Mouse (Mus musculus) gastrocnemius, adult 2 months (tissue): Measurements from ENCODE around the gene Tmem41b. TPM values are rescaled to one million over a fixed set of nuclear protein-coding genes. Genes with fewer than 3 reads are reported as not detected.
"Not testable (repeated sequence)": the region's sequence is repeated elsewhere in the genome, so short reads cannot be mapped to it uniquely, and the experiment has no call there.

Source experiments
- DNase-seq: peaks from one replicate; pipeline ENCODE4 v3.0.0; 2022
- H3K27ac ChIP-seq: fragments of 200-600 bp; 2 replicates; pipeline ENCODE4 v1.8.1; 2022; ENCODE audit warnings: mild to moderate bottlenecking
- H3K4me3 ChIP-seq: fragments of 200-600 bp; 2 replicates; pipeline ENCODE4 v1.8.1; 2022; ENCODE audit warnings: mild to moderate bottlenecking, moderate library complexity
- CTCF ChIP-seq: fragments of 200-600 bp; IDR thresholded peaks from 2 replicates; pipeline ENCODE4 v1.8.1; 2022; ENCODE audit warnings: antibody characterized with exemption, mild to moderate bottlenecking, moderate library complexity
- intact Hi-C: fragments of 180-260 bp; cut with DNase I; formaldehyde crosslinking; loops from one replicate; pipeline ENCODE4 v1.15.1; 2025
- long read RNA-seq, 2 experiments: library from polyadenylated mRNA; stranded (forward); transcript quantifications; one replicate each; pipeline ENCODE4 v2.0.0; 2021
- total RNA-seq, 2 experiments: library from RNA; stranded (reverse); gene quantifications; 2 replicates each; pipeline ENCODE4 v1.2.3; 2021

The Tmem41b gene
- total RNA-seq: 10 to 100 TPM; 25.4 to 27.0 TPM
- long read RNA-seq, experiment 1, transcript Tmem41b-201 (7 exons, 3,840 nt): major isoform, 27 of 28 reads
- long read RNA-seq, experiment 1, partial matches to known transcripts: 0 of 28 reads
- long read RNA-seq, experiment 1, other reads (novel, unspliced or antisense): 1 of 28 reads
- long read RNA-seq, experiment 2, transcript Tmem41b-201 (7 exons, 3,840 nt): major isoform, 20 of 22 reads
- long read RNA-seq, experiment 2, partial matches to known transcripts: 1 of 22 reads
- long read RNA-seq, experiment 2, other reads (novel, unspliced or antisense): 1 of 22 reads

GRCm38 (mm10) chr7:109986775-109987174, at the start of gene Tmem41b:
Gene Tmem41b, minus strand, starts transcription at chr7:109986929.
- intact Hi-C loops: loop anchor here (1.0 to 5.0 kb wide), 3 partner anchors 26 to 75 kb away; partner anchors contain the start of genes Dennd5a and Zfp143
- peak within 1 kb of the TSS; percentile 81 for H3K4me3 ChIP-seq
- peak within 1 kb of the TSS; percentile 89 for H3K27ac ChIP-seq
- peak; percentile 54 for TF ChIP-seq CTCF
- DNase-seq: not testable (repeated sequence)

GRCm38 (mm10) chr7:110030342-110030741, 43.6 kb upstream of the Tmem41b start:
- intact Hi-C loops: no loop called here
- DNase-seq: no peak
- no peak for TF ChIP-seq CTCF

GRCm38 (mm10) chr7:110028826-110029225, 42.1 kb upstream of the Tmem41b start:
- Histone ChIP-seq H3K27ac (no peak overlapping the region), H3K4me3 (no peak overlapping the region)
- no peak for DNase-seq
- no peak for TF ChIP-seq CTCF
- intact Hi-C loops: no loop called here

More at GRCm38 (mm10) chr7:110030342-110030741, 43.6 kb upstream of the Tmem41b start:
- Histone ChIP-seq H3K4me3 (no peak overlapping the region), H3K27ac (no peak overlapping the region)

- no peak for DNase-seq
- H3K4me3 ChIP-seq: no peak overlapping the region
- intact Hi-C loops: no loop called here
- H3K27ac ChIP-seq: no peak overlapping the region
- no peak for TF ChIP-seq CTCF
These were observed 39.9 kb upstream of the Tmem41b start for GRCm38 (mm10) chr7:110026594-110026993.

GRCm38 (mm10) chr7:110023553-110023952, 36.8 kb upstream of the Tmem41b start:
- no peak for TF ChIP-seq CTCF
- Histone ChIP-seq H3K27ac (no peak overlapping the region), H3K4me3 (no peak overlapping the region)
- no peak for DNase-seq
- intact Hi-C loops: loop anchor here (5.0 kb wide), 1 partner anchor 36 kb away; the partner anchor contains the start of gene Tmem41b

GRCm38 (mm10) chr7:110018631-110019482, 32.1 kb upstream of the Tmem41b start:
- no peak for TF ChIP-seq CTCF
- peak overlapping the region; percentile 80 for H3K4me3 ChIP-seq
- peak; percentile 90 for DNase-seq
- intact Hi-C loops: loop anchor here (2.0 kb wide), 1 partner anchor 42 kb away; the partner anchor contains the start of gene Zfp143
- H3K27ac ChIP-seq: peak overlapping the region; percentile 92

- Histone ChIP-seq H3K27ac (peak within 1 kb of the TSS; percentile 92), H3K4me3 (peak within 1 kb of the TSS; percentile 80)
- intact Hi-C loops: loop anchor here (2.0 kb wide), 1 partner anchor 43 kb away; the partner anchor contains the start of gene Zfp143
- peak; percentile 96 for DNase-seq
- peak; percentile 12; the same call in 1 of the 2 replicates for TF ChIP-seq CTCF
These were observed 31.4 kb upstream of the Tmem41b start, which contains the start of gene Ipo7 for GRCm38 (mm10) chr7:110018117-110018630. Gene Ipo7, plus strand, starts transcription at chr7:110018274.

- no peak overlapping the region for H3K4me3 ChIP-seq
- no peak for DNase-seq
- TF ChIP-seq CTCF: no peak
- intact Hi-C loops: no loop called here
- H3K27ac ChIP-seq: no peak overlapping the region
These were observed 27.5 kb upstream of the Tmem41b start for GRCm38 (mm10) chr7:110014272-110014671.

GRCm38 (mm10) chr7:110011417-110011816, 24.7 kb upstream of the Tmem41b start:
- Histone ChIP-seq H3K4me3 (no peak overlapping the region), H3K27ac (no peak overlapping the region)
- no peak for DNase-seq
- intact Hi-C loops: no loop called here
- no peak for TF ChIP-seq CTCF

- no peak for DNase-seq
- Histone ChIP-seq H3K4me3 (no peak overlapping the region), H3K27ac (no peak overlapping the region)
- intact Hi-C loops: no loop called here
- no peak for TF ChIP-seq CTCF
These were observed 22.4 kb upstream of the Tmem41b start for GRCm38 (mm10) chr7:110009084-110009483.

- Histone ChIP-seq H3K4me3 (no peak overlapping the region), H3K27ac (no peak overlapping the region)
- DNase-seq: no peak
- TF ChIP-seq CTCF: no peak
- intact Hi-C loops: no loop called here
These were observed 21.8 kb upstream of the Tmem41b start for GRCm38 (mm10) chr7:110008513-110008912.

- DNase-seq: no peak
- intact Hi-C loops: no loop called here
- H3K4me3 ChIP-seq: no peak overlapping the region
- no peak overlapping the region for H3K27ac ChIP-seq
- TF ChIP-seq CTCF: no peak
These were observed 19.9 kb upstream of the Tmem41b start for GRCm38 (mm10) chr7:110006471-110007195.
